Mouse (Mus musculus) cerebellum, adult 9-11 months (tissue): ENCODE measurements around the gene Cphx3.
"Not testable (repeated sequence)": the region's sequence is repeated elsewhere in the genome, so short reads cannot be mapped to it uniquely, and the experiment has no call there.

Experiments
- DNase-seq: peaks from one replicate; pipeline ENCODE4 v3.0.0; 2022

Gene Cphx3

GRCm38 (mm10) chr14:26181660-26182059 is 99.6 kb downstream of the Cphx3 start:
- DNase-seq, result not testable (repeated sequence)

- DNase-seq, result not testable (repeated sequence)
Measured at GRCm38 (mm10) chr14:26182380-26182779, 100.3 kb downstream of the Cphx3 start, which contains the start of gene Plac9b. Gene Plac9b, minus strand, starts transcription at chr14:26182480.

- not testable (repeated sequence) for DNase-seq
Measured at GRCm38 (mm10) chr14:26186638-26187037, 104.5 kb downstream of the Cphx3 start.

GRCm38 (mm10) chr14:26188361-26188760 is 106.3 kb downstream of the Cphx3 start:
- DNase-seq, result not testable (repeated sequence)

GRCm38 (mm10) chr14:26197851-26198250 is 115.8 kb downstream of the Cphx3 start:
- not testable (repeated sequence) for DNase-seq

GRCm38 (mm10) chr14:26206197-26206925 is 124.3 kb downstream of the Cphx3 start:
- DNase-seq, result not testable (repeated sequence)

GRCm38 (mm10) chr14:26206926-26207247 is 124.8 kb downstream of the Cphx3 start, which contains the start of gene Tmem254b:
Gene Tmem254b, minus strand, starts transcription at chr14:26207041.
- not testable (repeated sequence) for DNase-seq

GRCm38 (mm10) chr14:26216233-26217000 is 134.3 kb downstream of the Cphx3 start:
- DNase-seq, result not testable (repeated sequence)

- not testable (repeated sequence) for DNase-seq
Measured at GRCm38 (mm10) chr14:26237183-26237582, 155.1 kb downstream of the Cphx3 start.

- not testable (repeated sequence) for DNase-seq
Measured at GRCm38 (mm10) chr14:26257756-26258617, 175.9 kb downstream of the Cphx3 start, which contains the start of gene Duxbl3. Gene Duxbl3, plus strand, starts transcription at chr14:26257962.

GRCm38 (mm10) chr14:26258729-26259128 is 176.6 kb downstream of the Cphx3 start:
- not testable (repeated sequence) for DNase-seq
